Mouse (Mus musculus): ENCODE data around the gene Gli3.

GRCm38 (mm10) chr13:15538389-15538788 is 75.4 kb downstream of the Gli3 start:
- TF ChIP-seq CTCF (IDR thresholded peaks at IDR 0.05; ENCODE audit: low read depth, low read length) (no peak), POLR2A (IDR thresholded peaks at IDR 0.05; ENCODE audit: insufficient read depth, low read length) (no peak), EP300 (IDR thresholded peaks at IDR 0.05; ENCODE audit: insufficient read depth, low read depth, low read length) (no peak)
